Mouse (Mus musculus) embryonic fibroblast, embryonic 13.5 days (primary cell): ENCODE results near the gene Hist1h3e.

Experiments
- CTCF ChIP-seq: IDR thresholded peaks from 2 replicates; pipeline ENCODE4 v1.5.1; 2011; ENCODE audit warnings: mild to moderate bottlenecking, control low read depth, low read length, moderate library complexity, borderline replicate concordance; ENCODE audit not compliant: insufficient read depth
- POLR2A ChIP-seq: IDR thresholded peaks from 2 replicates; pipeline ENCODE4 v1.6.1; 2011; ENCODE audit warnings: low read depth, mild to moderate bottlenecking, control low read depth, low read length, moderate library complexity

GRCm38 (mm10) chr13:23577835-23578234 lies 15.7 kb upstream of the Hist1h3e start:
- TF ChIP-seq POLR2A, result no peak
- TF ChIP-seq CTCF, result no peak
